Mouse (Mus musculus) layer of hippocampus, adult 11-12 months (tissue): ENCODE measurements around the gene Pnma1.

Experiments
- DNase-seq: peaks from one replicate; pipeline ENCODE4 v3.0.0; 2022; ENCODE audit warnings: low spot score

The Pnma1 gene

GRCm38 (mm10) chr12:84147954-84148621 is at the start of gene Pnma1:
Gene Pnma1 (minus strand): TSS chr12:84148489.
- peak; percentile 70 for DNase-seq

- DNase-seq: no peak
These were observed 46.9 kb upstream of the Pnma1 start for GRCm38 (mm10) chr12:84195195-84195594.

- no peak for DNase-seq
These were observed 46.3 kb upstream of the Pnma1 start for GRCm38 (mm10) chr12:84194400-84195109.

- DNase-seq: peak; percentile 94
These were observed 45.5 kb upstream of the Pnma1 start for GRCm38 (mm10) chr12:84193642-84194399.

GRCm38 (mm10) chr12:84192741-84193641 is 44.7 kb upstream of the Pnma1 start:
- peak; percentile 63 for DNase-seq

GRCm38 (mm10) chr12:84192280-84192679 is 44.0 kb upstream of the Pnma1 start:
- DNase-seq: no peak

GRCm38 (mm10) chr12:84191770-84192169 is 43.5 kb upstream of the Pnma1 start:
- no peak for DNase-seq

GRCm38 (mm10) chr12:84191190-84191589 is 42.9 kb upstream of the Pnma1 start:
- DNase-seq: no peak

GRCm38 (mm10) chr12:84190151-84190820 is 42.0 kb upstream of the Pnma1 start:
- DNase-seq: no peak

GRCm38 (mm10) chr12:84188881-84189444 is 40.7 kb upstream of the Pnma1 start:
- DNase-seq: no peak

GRCm38 (mm10) chr12:84187752-84188601 is 39.7 kb upstream of the Pnma1 start:
- peak; percentile 41 for DNase-seq

GRCm38 (mm10) chr12:84186950-84187349 is 38.7 kb upstream of the Pnma1 start:
- DNase-seq: no peak

GRCm38 (mm10) chr12:84186536-84186935 is 38.2 kb upstream of the Pnma1 start:
- no peak for DNase-seq

GRCm38 (mm10) chr12:84185547-84185946 is 37.3 kb upstream of the Pnma1 start:
- no peak for DNase-seq

- no peak for DNase-seq
These were observed 36.7 kb upstream of the Pnma1 start for GRCm38 (mm10) chr12:84184979-84185378.

- DNase-seq: no peak
These were observed 33.7 kb upstream of the Pnma1 start for GRCm38 (mm10) chr12:84181999-84182398.

GRCm38 (mm10) chr12:84180701-84181435 is 32.6 kb upstream of the Pnma1 start:
- DNase-seq: peak; percentile 55

- DNase-seq: no peak
These were observed 31.8 kb upstream of the Pnma1 start for GRCm38 (mm10) chr12:84180090-84180489.
